Mouse (Mus musculus) MEL (cell line): Measurements from ENCODE around the gene Tsfm.

Experiments used
- CTCF ChIP-seq, 3 experiments: IDR thresholded peaks in 2 of 3; conservative IDR thresholded peaks in 1 of 3; 2 replicates each; pipeline ENCODE4 v1.5.1; 2011 to 2012; ENCODE audit warnings: low read length in 3 of 3, low read depth in 2 of 3, mild to moderate bottlenecking in 2 of 3, improper control_type of control experiment in 1 of 3, inconsistent platforms in 1 of 3, mixed read lengths in 1 of 3, moderate library complexity in 1 of 3; ENCODE audit not compliant: control insufficient read depth in 1 of 3, insufficient read depth in 1 of 3, poor library complexity in 1 of 3, severe bottlenecking in 1 of 3
- MEF2A ChIP-seq: IDR thresholded peaks from 2 replicates; pipeline ENCODE4 v1.6.1; 2014; ENCODE audit warnings: low read depth, mild to moderate bottlenecking, inconsistent platforms, low read length, improper control_type of control experiment; ENCODE audit not compliant: poor library complexity, insufficient replicate concordance, severe bottlenecking; ENCODE audit errors: extremely low read depth
- POLR2A ChIP-seq, 2 experiments: IDR thresholded peaks; 2 replicates each; pipeline ENCODE4 v1.6.1; 2011 to 2012; ENCODE audit warnings: low read length in 2 of 2, mild to moderate bottlenecking in 2 of 2, control low read depth in 1 of 2, improper control_type of control experiment in 1 of 2, low read depth in 1 of 2, moderate library complexity in 1 of 2; ENCODE audit not compliant: control insufficient read depth in 1 of 2, insufficient read depth in 1 of 2, poor library complexity in 1 of 2
- TCF12 ChIP-seq: IDR thresholded peaks from 2 replicates; pipeline ENCODE4 v1.6.1; 2014; ENCODE audit warnings: low read depth, mild to moderate bottlenecking, inconsistent platforms, low read length, improper control_type of control experiment, moderate library complexity
- ZC3H11A ChIP-seq: IDR thresholded peaks from 2 replicates; pipeline ENCODE4 v1.6.1; 2012; ENCODE audit warnings: low read depth, mild to moderate bottlenecking, inconsistent platforms, low read length, improper control_type of control experiment

GRCm38 (mm10) chr10:127063239-127063872 lies 32.7 kb upstream of the Tsfm start, which contains the start of gene Cdk4:
- TF ChIP-seq CTCF (IDR thresholded peaks at IDR 0.05 in 2 of 3, conservative IDR thresholded peaks at IDR 0.05 in 1 of 3; ENCODE audit: control insufficient read depth in 1 of 3, insufficient read depth in 1 of 3, low read depth in 2 of 3, low read length in 3 of 3, poor library complexity in 1 of 3, severe bottlenecking in 1 of 3) (no peak), ZC3H11A (no peak), POLR2A (IDR thresholded peaks at IDR 0.05; ENCODE audit: control insufficient read depth in 1 of 2, insufficient read depth in 1 of 2, low read depth in 1 of 2, low read length in 2 of 2, poor library complexity in 1 of 2) (peak; percentile 75 to 88), TCF12 (peak; percentile 64; the same call in 1 of the 2 replicates), MEF2A (no peak)
